Mouse (Mus musculus): ENCODE measurements at regions not wholly inside any gene's neighbourhood (a gene's known extent, or its start where the extent isn't known, plus 50 kb on each side); places are given as distances from the start of the nearest gene placed in this dataset.

DNA sequence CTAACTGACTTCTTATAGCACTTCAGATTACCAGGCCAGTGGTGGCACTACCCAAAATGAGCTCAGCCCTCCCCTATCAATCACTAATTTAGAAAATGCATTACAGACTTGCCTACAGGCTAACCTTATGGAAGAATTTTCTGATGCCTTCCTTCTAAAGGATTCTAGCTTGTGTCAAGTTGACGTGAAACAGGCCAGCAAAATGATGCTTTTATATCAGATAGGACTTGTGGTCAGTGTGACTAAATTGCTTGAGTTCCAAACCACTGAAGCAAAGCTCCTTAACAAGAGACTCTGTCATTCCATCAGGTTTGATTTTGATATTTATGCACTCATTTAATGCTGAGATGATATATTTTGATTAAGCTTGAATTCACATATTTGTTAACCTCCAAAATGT lies 143.0 kb downstream of the Slc5a7 start:
- TF ChIP-seq CTCF (conservative IDR thresholded peaks at IDR 0.05; ENCODE audit: insufficient read depth, insufficient read length, low read depth, low read length): no peak
- no peak for TF ChIP-seq POLR2A (IDR thresholded peaks at IDR 0.05; ENCODE audit: low read depth, low read length)

All from kidney, adult 2 months (tissue).